Mouse (Mus musculus) limb, embryonic 13.5 days (tissue): ENCODE results near the gene Reck. TPM values are rescaled to one million over a fixed set of nuclear protein-coding genes. Genes with fewer than 3 reads are reported as not detected.

Source experiments
- ATAC-seq: fragments of 200-750 bp; cut with Nextera tagmentation; 2 replicates; pipeline ENCODE4 v1.8.0; 2017; ENCODE audit warnings: low read depth, moderate number of reproducible peaks, moderate TSS enrichment; ENCODE audit not compliant: low FRiP score
- H3K27ac ChIP-seq: fragments of 300-500 bp; sonication (generic); 2 replicates; pipeline ENCODE4 v1.5.1; 2015; ENCODE audit warnings: inconsistent platforms, mild to moderate bottlenecking, moderate library complexity
- H3K27me3 ChIP-seq: fragments of 300-500 bp; sonication (generic); 2 replicates; pipeline ENCODE4 v1.6.1; 2015; ENCODE audit warnings: mild to moderate bottlenecking, inconsistent platforms
- H3K36me3 ChIP-seq: fragments of 300-500 bp; sonication (generic); 2 replicates; pipeline ENCODE4 v1.6.1; 2015; ENCODE audit warnings: inconsistent platforms, mild to moderate bottlenecking, moderate library complexity
- H3K4me1 ChIP-seq: fragments of 300-500 bp; sonication (generic); 2 replicates; pipeline ENCODE4 v1.6.1; 2015; ENCODE audit warnings: inconsistent platforms
- H3K4me2 ChIP-seq: fragments of 300-500 bp; sonication (generic); replicated peaks from 2 replicates; pipeline ENCODE4 v1.6.1; 2015; ENCODE audit warnings: inconsistent platforms, mild to moderate bottlenecking, moderate library complexity
- H3K4me3 ChIP-seq: fragments of 300-500 bp; sonication (generic); 2 replicates; pipeline ENCODE4 v1.5.1; 2015; ENCODE audit warnings: moderate library complexity, mild to moderate bottlenecking, inconsistent platforms
- H3K9ac ChIP-seq: fragments of 300-500 bp; sonication (generic); 2 replicates; pipeline ENCODE4 v1.6.1; 2015; ENCODE audit warnings: mild to moderate bottlenecking, inconsistent platforms
- H3K9me3 ChIP-seq: fragments of 300-500 bp; sonication (generic); 2 replicates; pipeline ENCODE4 v1.6.1; 2016; ENCODE audit warnings: inconsistent platforms
- WGBS: fragments of 180-500 bp; shearing (Covaris S2); methylation state at CpG from one replicate; pipeline ENCODE4 v1.1.7; 2015; 5-methylcytosine and 5-hydroxymethylcytosine counted together
- polyA plus RNA-seq: library from polyadenylated mRNA; unstranded; fragments of >200 nt; fragmentation: Nextera tagmentation; extraction: Ambion mirVana; gene quantifications from 2 replicates; pipeline ENCODE4 v1.2.1, GENCODE M21; 2015

Gene Reck
- polyA plus RNA-seq, 1 experiment from 2014 or later: 35.7 TPM

- H3K9ac ChIP-seq: no peak overlapping the region
Observed at GRCm38 (mm10) chr4:43869821-43870220, 5.5 kb upstream of the Reck start.

DNA sequence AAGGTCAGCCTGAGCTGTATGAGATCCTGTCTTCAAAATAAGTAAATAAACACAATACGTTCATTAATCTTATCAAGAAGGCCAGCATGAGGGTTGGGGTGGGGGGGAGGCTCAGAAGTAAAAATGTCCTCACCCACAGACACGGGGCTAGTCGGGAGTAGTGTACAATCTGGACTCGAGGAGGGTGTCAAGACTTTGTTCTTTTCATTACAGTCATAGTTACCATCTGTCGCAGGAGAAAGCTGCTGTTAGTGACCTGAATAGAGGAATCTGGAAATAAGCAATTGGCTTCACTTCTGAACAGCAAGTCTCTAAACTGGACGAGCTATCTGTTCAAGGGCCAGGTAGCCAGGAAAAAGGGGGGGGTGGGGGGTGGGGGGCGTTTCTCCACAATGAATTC is 829 bp upstream of the Reck start:
- Histone ChIP-seq H3K4me2 (peak overlapping the region; percentile 90), H3K4me3 (peak overlapping the region; percentile 88), H3K36me3 (no peaks in the 10 kb centered on the region), H3K9ac (peak overlapping the region; percentile 86), H3K4me1 (peaks cover 33% of the 10 kb centered on the region), H3K27ac (no peak overlapping the region), H3K9me3 (no peaks in the 10 kb centered on the region), H3K27me3 (no peaks in the 10 kb centered on the region)
- no peak for ATAC-seq
- 41% methylated on average over 7 of the region's 7 CpGs for WGBS

More at GRCm38 (mm10) chr4:43869821-43870220, 5.5 kb upstream of the Reck start:
- no peak overlapping the region for H3K4me3 ChIP-seq
- H3K36me3 ChIP-seq: no peaks in the 10 kb centered on the region
- no peaks in the 10 kb centered on the region for H3K27me3 ChIP-seq
- WGBS: 81% methylated on average over 10 of the region's 10 CpGs
- no peak for ATAC-seq
- peaks cover 7% of the 10 kb centered on the region; the same call in 1 of the 2 replicates for H3K9me3 ChIP-seq
- H3K4me1 ChIP-seq: 0 out of 2 replicates have a peak, but pooled peaks cover 3% of the 10 kb centered on the region
- H3K27ac ChIP-seq: no peak overlapping the region
- no peak overlapping the region for H3K4me2 ChIP-seq

- Histone ChIP-seq H3K9ac (peak overlapping the region; percentile 86), H3K36me3 (no peaks in the 10 kb centered on the region), H3K4me1 (peaks cover 33% of the 10 kb centered on the region), H3K9me3 (no peaks in the 10 kb centered on the region), H3K4me3 (peak overlapping the region; percentile 88), H3K4me2 (peak overlapping the region; percentile 90), H3K27ac (peak overlapping the region; percentile 11; the same call in 1 of the 2 replicates), H3K27me3 (no peaks in the 10 kb centered on the region)
- WGBS: under 1% methylated on average over 20 of the region's 20 CpGs
- peak; percentile 37 for ATAC-seq
Observed at GRCm38 (mm10) chr4:43875919-43876411, 635 bp downstream of the Reck start.

DNA sequence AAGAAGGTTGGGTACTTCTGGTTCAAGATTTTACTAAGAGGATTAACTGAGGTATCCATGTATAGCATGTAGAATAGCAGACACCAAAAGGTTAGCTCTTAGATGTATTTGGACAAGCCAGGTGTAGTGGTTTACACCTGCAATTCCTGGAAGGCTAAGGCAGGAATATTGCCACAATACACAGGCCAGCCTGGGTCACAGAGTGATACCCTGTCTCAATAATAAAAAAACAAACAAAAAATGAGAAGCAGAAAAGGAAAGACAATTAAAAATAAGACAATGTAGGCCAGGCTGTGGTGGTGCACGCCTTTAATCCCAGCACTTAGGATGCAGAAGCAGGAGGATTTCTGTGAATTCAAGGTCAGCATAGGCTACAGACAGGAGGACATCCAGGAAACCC is 1.9 kb downstream of the Reck start:
- H3K9ac ChIP-seq: no peak overlapping the region
- ATAC-seq: no peak
- H3K4me1 ChIP-seq: peaks cover 33% of the 10 kb centered on the region
- no peaks in the 10 kb centered on the region for H3K9me3 ChIP-seq
- peak overlapping the region; percentile 17; the same call in 1 of the 2 replicates for H3K4me2 ChIP-seq
- no peaks in the 10 kb centered on the region for H3K36me3 ChIP-seq
- no peak overlapping the region for H3K4me3 ChIP-seq
- no peak overlapping the region for H3K27ac ChIP-seq
- 88% methylated on average over 1 of the region's 1 CpGs for WGBS
- H3K27me3 ChIP-seq: no peaks in the 10 kb centered on the region

GRCm38 (mm10) chr4:43878121-43878776 is 2.9 kb downstream of the Reck start:
- peaks cover 33% of the 10 kb centered on the region for H3K4me1 ChIP-seq
- no peak overlapping the region for H3K27ac ChIP-seq
- no peak for ATAC-seq
- H3K36me3 ChIP-seq: no peaks in the 10 kb centered on the region
- no peaks in the 10 kb centered on the region for H3K27me3 ChIP-seq
- H3K9ac ChIP-seq: 0 out of 2 replicates have a peak overlapping the region, but pooled peaks have one; percentile 21
- 26% methylated on average over 5 of the region's 5 CpGs for WGBS
- no peak overlapping the region for H3K4me3 ChIP-seq
- no peaks in the 10 kb centered on the region for H3K9me3 ChIP-seq
- peak overlapping the region; percentile 37 for H3K4me2 ChIP-seq

- Histone ChIP-seq H3K9me3 (no peaks in the 10 kb centered on the region), H3K9ac (no peak overlapping the region), H3K4me1 (peaks cover 45% of the 10 kb centered on the region), H3K27ac (no peak overlapping the region), H3K4me2 (no peak overlapping the region), H3K4me3 (no peak overlapping the region), H3K27me3 (no peaks in the 10 kb centered on the region), H3K36me3 (no peaks in the 10 kb centered on the region)
- 70% methylated on average over 6 of the region's 6 CpGs for WGBS
- no peak for ATAC-seq
Observed at GRCm38 (mm10) chr4:43879566-43879965, 4.2 kb downstream of the Reck start.

GRCm38 (mm10) chr4:43884196-43884595 is 8.9 kb downstream of the Reck start:
- Histone ChIP-seq H3K27me3 (no peaks in the 10 kb centered on the region), H3K27ac (no peak overlapping the region), H3K9ac (no peak overlapping the region), H3K4me1 (peaks cover 23% of the 10 kb centered on the region), H3K4me3 (no peak overlapping the region), H3K9me3 (no peaks in the 10 kb centered on the region), H3K36me3 (0 out of 2 replicates have a peak, but pooled peaks cover 2% of the 10 kb centered on the region), H3K4me2 (no peak overlapping the region; the same call in 1 of the 2 replicates)
- no peak for ATAC-seq
- 20% methylated on average over 4 of the region's 4 CpGs for WGBS

DNA sequence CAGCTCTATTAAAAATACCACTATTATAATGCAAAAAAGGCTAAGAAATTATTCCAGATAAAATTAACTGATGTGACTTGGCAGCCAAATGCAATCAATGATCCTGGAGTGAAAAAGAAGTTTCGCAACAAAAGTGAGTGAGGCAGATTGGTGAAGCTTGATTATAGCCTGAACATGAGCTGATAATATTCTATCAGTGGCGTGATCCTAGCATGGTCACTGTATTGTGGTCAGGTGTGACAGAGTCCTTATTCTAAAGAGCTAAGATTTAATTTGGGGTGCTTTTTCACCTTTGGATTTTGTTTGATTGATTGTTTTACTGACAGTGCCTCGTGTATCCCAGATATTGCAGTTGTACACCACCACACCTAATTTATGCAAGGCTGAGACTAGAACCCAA is 15.9 kb downstream of the Reck start:
- no peak overlapping the region for H3K9ac ChIP-seq
- no peak overlapping the region for H3K4me3 ChIP-seq
- no peak overlapping the region for H3K27ac ChIP-seq
- H3K27me3 ChIP-seq: no peaks in the 10 kb centered on the region
- no peak for ATAC-seq
- H3K36me3 ChIP-seq: peaks cover 13% of the 10 kb centered on the region
- no peaks in the 10 kb centered on the region for H3K9me3 ChIP-seq
- WGBS: 85% methylated on average over 3 of the region's 3 CpGs
- H3K4me2 ChIP-seq: no peak overlapping the region
- no peaks in the 10 kb centered on the region for H3K4me1 ChIP-seq

DNA sequence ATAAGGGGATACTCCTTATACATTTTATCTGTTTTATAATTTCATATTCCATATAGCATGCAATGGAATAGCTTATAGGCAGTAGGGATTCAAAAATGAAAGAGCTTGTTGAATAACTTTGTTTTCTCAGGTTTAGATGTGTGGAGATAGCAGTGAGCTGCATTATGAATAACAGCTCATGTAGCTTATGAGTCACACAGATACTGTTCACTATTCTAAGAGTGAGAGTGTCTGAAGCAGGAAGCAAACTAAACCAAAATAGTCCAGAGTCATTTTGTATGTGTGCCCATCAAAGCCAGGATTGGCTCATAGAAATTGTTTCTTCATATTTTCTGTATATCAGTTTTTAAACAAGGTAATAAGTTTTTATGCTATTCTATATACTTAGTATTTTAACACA is 21.9 kb downstream of the Reck start:
- H3K4me1 ChIP-seq: no peaks in the 10 kb centered on the region
- no peaks in the 10 kb centered on the region for H3K27me3 ChIP-seq
- H3K4me2 ChIP-seq: no peak overlapping the region
- no peak for ATAC-seq
- no peak overlapping the region for H3K9ac ChIP-seq
- no peaks in the 10 kb centered on the region for H3K9me3 ChIP-seq
- H3K36me3 ChIP-seq: peaks cover 49% of the 10 kb centered on the region
- H3K27ac ChIP-seq: no peak overlapping the region
- H3K4me3 ChIP-seq: no peak overlapping the region

GRCm38 (mm10) chr4:43899197-43899596 is 23.9 kb downstream of the Reck start:
- Histone ChIP-seq H3K36me3 (peaks cover 60% of the 10 kb centered on the region), H3K4me1 (no peaks in the 10 kb centered on the region), H3K9ac (no peak overlapping the region), H3K9me3 (no peaks in the 10 kb centered on the region), H3K27ac (no peak overlapping the region), H3K27me3 (no peaks in the 10 kb centered on the region), H3K4me3 (no peak overlapping the region), H3K4me2 (no peak overlapping the region)
- WGBS: 53% methylated on average over 8 of the region's 8 CpGs
- ATAC-seq: no peak

DNA sequence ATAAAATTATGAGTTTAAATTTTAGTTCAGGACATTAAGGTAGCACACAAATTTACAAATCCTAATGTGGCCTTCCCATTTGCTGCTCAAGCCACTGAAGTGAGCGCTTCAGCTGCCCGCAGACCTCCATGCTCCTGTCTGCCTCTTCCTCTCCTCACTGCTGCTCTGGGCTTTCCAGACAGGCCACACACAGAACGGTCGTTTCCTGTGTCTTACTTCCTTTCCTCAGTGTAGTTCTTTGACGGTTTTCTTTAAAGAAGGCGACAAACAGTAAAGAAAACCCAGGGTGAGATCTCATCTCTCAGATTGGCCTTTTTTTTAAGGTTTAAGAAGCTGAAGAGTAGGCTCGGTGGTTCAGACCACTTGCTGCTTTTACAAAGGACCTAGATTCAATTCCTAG is 28.4 kb downstream of the Reck start:
- peaks cover 46% of the 10 kb centered on the region for H3K36me3 ChIP-seq
- no peak overlapping the region for H3K4me3 ChIP-seq
- H3K4me1 ChIP-seq: peaks cover 5% of the 10 kb centered on the region; the same call in 1 of the 2 replicates
- no peaks in the 10 kb centered on the region for H3K27me3 ChIP-seq
- H3K9me3 ChIP-seq: no peaks in the 10 kb centered on the region
- H3K9ac ChIP-seq: no peak overlapping the region
- WGBS: 66% methylated on average over 7 of the region's 7 CpGs
- no peak for ATAC-seq
- H3K27ac ChIP-seq: no peak overlapping the region
- H3K4me2 ChIP-seq: no peak overlapping the region

DNA sequence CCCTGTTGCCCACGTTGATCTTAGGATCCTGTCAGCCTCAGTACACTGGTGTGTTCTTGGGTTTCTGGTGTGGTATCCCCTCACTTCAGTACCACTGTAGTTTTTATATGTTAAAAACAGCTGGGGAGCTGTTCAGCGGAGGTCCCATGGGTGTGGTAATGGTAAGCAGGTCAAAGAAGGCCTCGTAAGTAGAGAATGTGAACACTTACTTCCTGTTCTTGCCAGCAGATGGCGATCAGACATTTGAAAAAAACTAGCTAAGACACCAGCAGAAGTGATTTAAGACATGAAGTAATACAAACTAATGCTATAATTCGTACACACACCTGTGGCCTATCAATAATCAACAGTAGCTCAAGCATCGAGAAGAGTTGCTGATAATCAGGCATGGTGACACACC is 31.1 kb downstream of the Reck start:
- WGBS: 14% methylated on average over 6 of the region's 6 CpGs
- Histone ChIP-seq H3K9me3 (no peaks in the 10 kb centered on the region), H3K4me3 (no peak overlapping the region), H3K9ac (no peak overlapping the region), H3K36me3 (peaks cover 47% of the 10 kb centered on the region), H3K27ac (no peak overlapping the region), H3K4me2 (no peak overlapping the region), H3K4me1 (peaks cover 5% of the 10 kb centered on the region; the same call in 1 of the 2 replicates), H3K27me3 (no peaks in the 10 kb centered on the region)
- ATAC-seq: 0 out of 2 replicates have a peak, but pooled peaks have one; percentile 57

DNA sequence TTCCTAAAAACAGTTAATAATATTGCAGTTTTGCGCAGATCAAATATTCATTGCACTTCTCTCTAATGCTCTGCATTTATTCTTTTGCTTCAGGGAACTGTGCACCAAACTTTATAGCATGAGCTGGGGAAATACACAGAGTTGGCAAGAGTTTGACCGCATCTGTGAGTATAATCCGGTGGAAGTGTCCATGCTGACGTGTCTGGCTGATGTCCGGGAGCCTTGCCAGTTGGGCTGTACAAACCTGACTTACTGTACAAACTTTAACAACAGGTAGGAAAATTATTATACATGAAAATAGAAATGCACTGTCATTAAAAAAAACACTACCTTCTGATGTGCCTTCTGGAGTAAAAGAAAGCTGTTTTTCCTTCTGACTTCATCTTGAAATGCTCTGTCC is 42.9 kb downstream of the Reck start:
- H3K4me3 ChIP-seq: no peak overlapping the region
- peaks cover 61% of the 10 kb centered on the region for H3K36me3 ChIP-seq
- 89% methylated on average over 5 of the region's 5 CpGs for WGBS
- H3K4me1 ChIP-seq: no peaks in the 10 kb centered on the region
- no peak for ATAC-seq
- no peak overlapping the region for H3K9ac ChIP-seq
- no peaks in the 10 kb centered on the region for H3K9me3 ChIP-seq
- H3K27me3 ChIP-seq: no peaks in the 10 kb centered on the region
- no peak overlapping the region for H3K4me2 ChIP-seq
- H3K27ac ChIP-seq: no peak overlapping the region
